Mouse (Mus musculus): ENCODE measurements around the gene Acvr2a. TPM values are rescaled to one million over a fixed set of nuclear protein-coding genes. Genes with fewer than 3 reads are reported as not detected.

Gene Acvr2a
- total RNA-seq (2023): 1 to 10 TPM; 1.8 to 2.8 TPM

DNA sequence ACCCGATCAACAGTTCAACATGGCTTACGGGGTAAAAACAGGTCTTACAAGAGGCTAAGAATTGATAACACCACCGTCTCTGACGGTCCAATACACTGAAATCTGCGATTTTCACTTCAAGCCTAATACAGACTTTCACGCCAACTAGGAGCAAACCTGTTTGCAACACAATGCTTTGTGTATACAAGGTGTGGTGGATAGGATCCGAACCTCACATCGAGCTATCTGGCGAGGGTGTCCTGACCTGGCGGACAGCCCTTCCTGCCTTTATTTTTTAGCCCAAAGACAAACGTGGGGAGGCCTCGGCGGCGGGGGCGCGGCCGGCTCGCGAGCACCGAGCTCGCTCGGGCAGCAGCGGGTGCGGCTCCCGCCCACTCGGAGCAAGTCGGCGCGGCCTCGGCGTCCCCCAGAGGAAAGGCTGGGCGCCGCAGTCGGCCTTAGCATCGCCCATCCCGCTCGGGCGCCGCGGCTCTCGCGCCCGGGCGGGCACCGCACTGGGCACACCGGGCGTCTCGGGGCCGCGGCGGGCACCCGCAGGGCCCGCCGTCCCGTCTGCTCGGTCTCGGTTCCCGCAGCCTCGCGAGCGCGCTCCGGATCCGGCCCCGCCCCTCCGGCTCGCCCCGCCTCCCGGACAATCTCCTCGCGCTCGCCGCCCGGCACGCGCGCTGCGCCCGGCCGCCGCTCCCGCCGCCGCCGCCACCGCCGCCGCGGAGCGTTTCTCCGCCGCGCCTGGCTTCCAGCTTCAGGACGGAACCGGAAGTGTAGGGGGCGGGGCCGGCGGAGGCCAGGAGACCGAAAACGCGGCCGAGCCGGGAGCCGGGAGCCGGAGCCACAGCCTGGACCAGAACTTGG, at the start of gene Acvr2a:
Gene Acvr2a (plus strand): TSS at position 739 of the 852 bp plus-strand sequence.

DNA sequence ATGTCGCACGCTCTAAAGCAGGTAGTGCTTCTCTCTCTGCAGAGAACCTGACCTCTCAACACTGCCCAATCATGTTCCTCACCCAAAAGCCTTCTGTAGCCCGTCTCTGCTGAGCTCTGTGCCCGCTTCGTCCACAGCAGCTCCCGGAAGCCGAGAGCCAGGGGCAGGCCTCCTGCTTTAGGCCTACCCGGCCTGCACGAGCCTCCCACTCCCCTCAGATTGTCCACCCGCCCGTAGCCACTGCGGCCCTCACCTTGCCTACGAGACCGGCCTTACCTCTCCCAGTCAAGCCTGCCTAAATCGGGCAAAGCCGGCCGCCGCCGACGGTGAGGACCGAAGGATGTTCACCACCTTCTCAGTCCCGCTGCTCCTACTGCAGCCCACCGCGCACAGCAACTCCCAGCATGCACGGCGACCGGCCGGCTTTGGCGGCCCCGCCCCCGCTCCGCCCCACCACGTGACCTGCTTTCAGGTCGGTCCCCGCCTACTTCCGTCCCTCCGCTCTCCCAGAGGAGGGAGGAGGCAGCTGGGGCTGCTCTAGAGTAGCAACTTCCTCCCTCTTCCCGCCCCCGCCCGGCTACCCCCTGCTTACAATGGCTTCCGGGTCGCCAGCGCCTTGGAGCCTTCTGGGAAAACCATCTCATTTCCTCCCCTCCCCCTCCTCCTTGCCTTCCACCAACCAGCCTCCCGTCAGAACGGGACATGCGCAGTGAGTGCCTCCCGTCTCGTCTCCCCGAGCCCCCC, 135.1 kb downstream of the Acvr2a start, which contains the start of gene Mbd5:
Gene Mbd5 (plus strand): TSS at position 668 of the 744 bp plus-strand sequence.

DNA sequence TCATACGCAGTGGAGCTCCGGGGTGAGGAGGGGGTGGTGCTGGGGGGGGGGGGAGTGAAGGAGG, 136.2 kb downstream of the Acvr2a start, which contains the start of gene Orc4:
Gene Orc4 (minus strand): TSS at position 26 of the 64 bp plus-strand sequence.

Other genes with a start within 250 kb of the Acvr2a start
- 10 to 100 TPM; 57.5 to 60.1 TPM for gene Mbd5, start 135.4 kb downstream of the Acvr2a start, total RNA-seq (2023)
- gene Orc4, start 136.2 kb downstream of the Acvr2a start, total RNA-seq (2023): 10 to 100 TPM; 77.5 to 82.6 TPM

Measured in B cell, adult 67 days (primary cell).